Mouse (Mus musculus) 3T3-L1 (cell line): ENCODE results near the gene Amz2.

ENCODE experiments used
- DNase-seq: peaks from one replicate; pipeline ENCODE4 v3.0.0-alpha.2; 2015; ENCODE audit warnings: low read depth, low spot score

Gene Amz2

GRCm38 (mm10) chr11:109494890-109495770 lies 69.4 kb downstream of the Amz2 start:
- DNase-seq: no peak

GRCm38 (mm10) chr11:109495771-109496474 lies 70.2 kb downstream of the Amz2 start:
- DNase-seq: no peak

GRCm38 (mm10) chr11:109496475-109496993 lies 70.8 kb downstream of the Amz2 start:
- no peak for DNase-seq

- no peak for DNase-seq
Observed at GRCm38 (mm10) chr11:109496996-109497714, 71.4 kb downstream of the Amz2 start.

- DNase-seq: no peak
Observed at GRCm38 (mm10) chr11:109497990-109498389, 72.2 kb downstream of the Amz2 start.

GRCm38 (mm10) chr11:109500206-109500605 lies 74.5 kb downstream of the Amz2 start:
- DNase-seq: no peak
